Mouse (Mus musculus) skeletal muscle tissue, adult 2 months (tissue): ENCODE measurements around the gene Arhgef25.
"Not testable (repeated sequence)": the region's sequence is repeated elsewhere in the genome, so short reads cannot be mapped to it uniquely, and the experiment has no call there.

Source experiments
- DNase-seq: peaks from one replicate; pipeline ENCODE4 v3.0.0-alpha.2; 2012; ENCODE audit warnings: low read depth, low spot score

The Arhgef25 gene

GRCm38 (mm10) chr10:127138328-127139141 lies 51.3 kb downstream of the Arhgef25 start:
- no peak for DNase-seq

GRCm38 (mm10) chr10:127137896-127138295 lies 52.0 kb downstream of the Arhgef25 start:
- DNase-seq, result no peak

GRCm38 (mm10) chr10:127136510-127136909 lies 53.4 kb downstream of the Arhgef25 start:
- no peak for DNase-seq

GRCm38 (mm10) chr10:127135118-127135836 lies 54.6 kb downstream of the Arhgef25 start:
- DNase-seq, result no peak

- DNase-seq, result not testable (repeated sequence)
Observed at GRCm38 (mm10) chr10:127134394-127135035, 55.4 kb downstream of the Arhgef25 start.
